Mouse (Mus musculus) left cerebral cortex, adult 2 months (tissue): ENCODE results near the gene Dbr1. TPM values are rescaled to one million over a fixed set of nuclear protein-coding genes. Genes with fewer than 3 reads are reported as not detected.
"Not testable (repeated sequence)": the region's sequence is repeated elsewhere in the genome, so short reads cannot be mapped to it uniquely, and the experiment has no call there.

Experiments used
- DNase-seq, 2 experiments: peaks; one replicate each; pipeline ENCODE4 v3.0.0; 2021 to 2022; ENCODE audit warnings: low spot score in 2 of 2, mixed read lengths in 1 of 2; ENCODE audit errors: extremely low spot score in 1 of 2
- H3K27ac ChIP-seq: fragments of 200-600 bp; 2 replicates; pipeline ENCODE4 v1.8.1; 2022
- H3K4me3 ChIP-seq: fragments of 200-600 bp; 2 replicates; pipeline ENCODE4 v1.8.1; 2022
- CTCF ChIP-seq: fragments of 200-600 bp; IDR thresholded peaks from 2 replicates; pipeline ENCODE4 v1.8.1; 2022; ENCODE audit warnings: antibody characterized with exemption, mild to moderate bottlenecking, moderate library complexity
- intact Hi-C: fragments of 180-260 bp; cut with DNase I; formaldehyde crosslinking; loops from one replicate; pipeline ENCODE4 v1.15.1; 2025
- total RNA-seq, 2 experiments: library from RNA; stranded (reverse); gene quantifications; 2 replicates each; pipeline ENCODE4 v1.2.3; 2021

Gene Dbr1
- total RNA-seq, 2 experiments from 2014 or later: 14.2 to 15.9 TPM

- Histone ChIP-seq H3K4me3 (peak overlapping the region; percentile 96), H3K27ac (peak overlapping the region; percentile 99)
- intact Hi-C loops: no loop called here
- no peak for DNase-seq
- TF ChIP-seq CTCF: no peak
These were observed 7.6 kb upstream of the Dbr1 start for GRCm38 (mm10) chr9:99568023-99568346.

GRCm38 (mm10) chr9:99568347-99569070 lies 7.1 kb upstream of the Dbr1 start, which contains the start of gene Armc8:
TSS of gene Armc8 (minus strand) at chr9:99568899.
- TF ChIP-seq CTCF: no peak; the same call in 1 of the 2 replicates
- H3K27ac ChIP-seq: peak within 1 kb of the TSS; percentile 99
- peak; percentile 88 to 90 for DNase-seq
- intact Hi-C loops: no loop called here
- H3K4me3 ChIP-seq: peak within 1 kb of the TSS; percentile 96

GRCm38 (mm10) chr9:99569071-99569397 lies 6.6 kb upstream of the Dbr1 start:
- H3K27ac ChIP-seq: peak overlapping the region; percentile 99
- no peak for DNase-seq
- intact Hi-C loops: no loop called here

GRCm38 (mm10) chr9:99580655-99581054 lies 5.1 kb downstream of the Dbr1 start:
- peak; percentile 71 for TF ChIP-seq CTCF
- DNase-seq: no peak

More at GRCm38 (mm10) chr9:99569071-99569397, 6.6 kb upstream of the Dbr1 start:
- peak overlapping the region; percentile 96 for H3K4me3 ChIP-seq
- no peak for TF ChIP-seq CTCF

GRCm38 (mm10) chr9:99587505-99588202 lies 12.1 kb downstream of the Dbr1 start:
- Histone ChIP-seq H3K4me3 (no peak overlapping the region), H3K27ac (no peak overlapping the region)
- intact Hi-C loops: loop anchor here (1.0 to 2.0 kb wide), 2 partner anchors 41 to 75 kb away; partner anchors contain the start of gene Dzip1l
- DNase-seq: peak; percentile 49 to 59
- peak; percentile 99 for TF ChIP-seq CTCF

More at GRCm38 (mm10) chr9:99580655-99581054, 5.1 kb downstream of the Dbr1 start:
- Histone ChIP-seq H3K4me3 (no peak overlapping the region), H3K27ac (no peak overlapping the region)
- intact Hi-C loops: loop anchor here (2.0 to 5.0 kb wide), 2 partner anchors 122 to 513 kb away; no protein-coding TSS in a partner anchor

GRCm38 (mm10) chr9:99591144-99591543 lies 15.5 kb downstream of the Dbr1 start:
- TF ChIP-seq CTCF: no peak
- Histone ChIP-seq H3K4me3 (no peak overlapping the region), H3K27ac (no peak overlapping the region)
- intact Hi-C loops: no loop called here
- DNase-seq: no peak

- intact Hi-C loops, DNase-seq, H3K27ac ChIP-seq, H3K4me3 ChIP-seq: not testable (repeated sequence)
These were observed 23.5 kb downstream of the Dbr1 start for GRCm38 (mm10) chr9:99599127-99599526.

GRCm38 (mm10) chr9:99603566-99603965 lies 28.0 kb downstream of the Dbr1 start:
- DNase-seq: no peak
- no peak for TF ChIP-seq CTCF
- Histone ChIP-seq H3K4me3 (no peak overlapping the region), H3K27ac (no peak overlapping the region)
- intact Hi-C loops: no loop called here

GRCm38 (mm10) chr9:99612202-99612601 lies 36.6 kb downstream of the Dbr1 start, which contains the start of gene A4gnt:
TSS of gene A4gnt (plus strand) at chr9:99612502.
- Histone ChIP-seq H3K4me3 (no peak within 1 kb of the TSS), H3K27ac (no peak within 1 kb of the TSS)
- no peak for TF ChIP-seq CTCF
- no peak for DNase-seq
- intact Hi-C loops: no loop called here

GRCm38 (mm10) chr9:99619688-99620087 lies 44.1 kb downstream of the Dbr1 start:
- DNase-seq: no peak
- Histone ChIP-seq H3K4me3 (no peak overlapping the region), H3K27ac (no peak overlapping the region; the same call in 1 of the 2 replicates)
- intact Hi-C loops: no loop called here
- TF ChIP-seq CTCF: no peak

GRCm38 (mm10) chr9:99620196-99620595 lies 44.6 kb downstream of the Dbr1 start:
- Histone ChIP-seq H3K27ac (peak overlapping the region; percentile 9; the same call in 1 of the 2 replicates), H3K4me3 (no peak overlapping the region)
- DNase-seq: no peak
- TF ChIP-seq CTCF: no peak
- intact Hi-C loops: no loop called here

GRCm38 (mm10) chr9:99622034-99622433 lies 46.4 kb downstream of the Dbr1 start:
- no peak for DNase-seq
- no peak overlapping the region for H3K27ac ChIP-seq
- no peak overlapping the region for H3K4me3 ChIP-seq
- no peak for TF ChIP-seq CTCF
- intact Hi-C loops: no loop called here

- no peak overlapping the region for H3K27ac ChIP-seq
- TF ChIP-seq CTCF: no peak
- intact Hi-C loops: no loop called here
- H3K4me3 ChIP-seq: no peak overlapping the region
- DNase-seq: no peak
These were observed 47.4 kb downstream of the Dbr1 start for GRCm38 (mm10) chr9:99622966-99623365.
